Mouse (Mus musculus): ENCODE results near the gene Galnt17. TPM values are rescaled to one million over a fixed set of nuclear protein-coding genes. Genes with fewer than 3 reads are reported as not detected.

Galnt17 gene
- polyA plus RNA-seq, 1 experiment from 2014 or later = 3.2 TPM

DNA sequence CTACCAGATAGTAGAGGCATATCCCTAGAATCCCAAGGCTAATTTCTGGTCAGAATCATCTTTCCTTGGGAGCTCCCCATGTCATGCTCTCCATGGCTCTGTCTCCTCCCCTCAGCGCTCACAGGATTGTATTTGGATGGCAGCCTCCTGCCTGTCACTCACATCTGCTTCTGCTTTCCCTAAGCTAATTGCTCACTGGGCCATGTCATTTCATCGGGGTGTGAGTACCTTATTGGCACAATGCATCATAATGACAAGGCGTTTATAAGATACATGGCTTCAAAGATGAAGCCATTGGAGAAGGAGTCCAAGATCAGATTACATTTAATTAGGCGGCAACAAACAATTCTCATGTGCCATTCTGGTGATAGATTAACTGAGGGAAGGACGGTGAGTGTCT lies 416.6 kb downstream of the Galnt17 start:
- H3K4me1 ChIP-seq = peaks cover 15% of the 10 kb centered on the region
- no peaks in the 10 kb centered on the region for H3K36me3 ChIP-seq
- ATAC-seq (ENCODE audit: low FRiP score, low read depth) = no peak
- peaks cover 3% of the 10 kb centered on the region; the same call in 1 of the 2 replicates for H3K9me3 ChIP-seq
- H3K4me2 ChIP-seq (replicated peaks) = no peak overlapping the region
- 39% methylated on average over 5 of the region's 5 CpGs for WGBS
- H3K4me3 ChIP-seq = no peak overlapping the region
- no peak overlapping the region for H3K27ac ChIP-seq
- H3K9ac ChIP-seq = no peak overlapping the region
- no peaks in the 10 kb centered on the region for H3K27me3 ChIP-seq

DNA sequence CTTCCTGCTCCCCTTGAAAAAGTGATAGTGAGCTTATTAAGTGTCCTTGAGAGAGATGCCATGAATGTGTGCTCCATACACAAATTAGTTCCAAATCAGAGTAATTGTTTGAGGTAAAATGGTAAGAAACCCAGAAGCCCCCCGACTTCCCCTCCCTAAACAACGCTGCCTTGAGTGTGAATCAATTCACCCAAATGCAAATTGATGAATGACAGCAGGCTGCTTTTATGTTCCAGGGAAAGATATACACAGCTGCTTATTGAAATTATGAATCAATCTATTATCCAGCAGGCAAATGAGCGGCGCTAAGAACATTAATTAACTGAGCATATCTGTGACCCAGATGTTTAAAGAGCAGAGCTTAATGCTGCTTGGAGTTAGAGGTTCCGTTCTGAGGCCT lies 428.0 kb downstream of the Galnt17 start:
- 83% methylated on average over 5 of the region's 5 CpGs for WGBS
- Histone ChIP-seq H3K27ac (no peak overlapping the region), H3K9me3 (no peaks in the 10 kb centered on the region), H3K27me3 (no peaks in the 10 kb centered on the region), H3K36me3 (no peaks in the 10 kb centered on the region), H3K4me2 (replicated peaks) (no peak overlapping the region), H3K4me3 (no peak overlapping the region), H3K4me1 (no peaks in the 10 kb centered on the region), H3K9ac (no peak overlapping the region)
- ATAC-seq (ENCODE audit: low FRiP score, low read depth) = no peak

DNA sequence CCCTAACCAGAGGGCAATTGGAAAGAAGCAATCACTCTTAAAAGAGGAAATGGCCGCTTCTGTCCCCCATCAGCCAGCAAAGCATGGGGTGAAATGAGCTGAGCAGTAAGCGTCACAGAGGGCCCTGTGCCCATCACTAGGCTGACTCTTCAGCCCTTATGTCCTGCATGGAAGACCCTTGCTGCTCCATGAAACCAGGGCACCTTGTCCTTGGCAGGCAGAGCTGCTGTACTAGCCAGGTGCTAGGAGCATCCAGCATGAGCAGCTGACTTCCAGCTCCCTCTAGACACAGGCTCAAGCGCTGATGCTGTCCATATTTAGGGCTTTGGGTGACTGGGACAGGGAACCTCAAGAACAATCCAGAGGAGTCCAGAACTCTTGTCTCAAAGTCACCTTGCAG lies 432.9 kb downstream of the Galnt17 start:
- H3K4me3 ChIP-seq = no peak overlapping the region
- H3K27ac ChIP-seq = no peak overlapping the region
- WGBS = 89% methylated on average over 3 of the region's 3 CpGs
- H3K9ac ChIP-seq = no peak overlapping the region
- peaks cover 4% of the 10 kb centered on the region; the same call in 1 of the 2 replicates for H3K9me3 ChIP-seq
- H3K27me3 ChIP-seq = no peaks in the 10 kb centered on the region
- H3K36me3 ChIP-seq = no peaks in the 10 kb centered on the region
- H3K4me1 ChIP-seq = no peaks in the 10 kb centered on the region
- ATAC-seq (ENCODE audit: low FRiP score, low read depth) = no peak
- no peak overlapping the region for H3K4me2 ChIP-seq (replicated peaks)

DNA sequence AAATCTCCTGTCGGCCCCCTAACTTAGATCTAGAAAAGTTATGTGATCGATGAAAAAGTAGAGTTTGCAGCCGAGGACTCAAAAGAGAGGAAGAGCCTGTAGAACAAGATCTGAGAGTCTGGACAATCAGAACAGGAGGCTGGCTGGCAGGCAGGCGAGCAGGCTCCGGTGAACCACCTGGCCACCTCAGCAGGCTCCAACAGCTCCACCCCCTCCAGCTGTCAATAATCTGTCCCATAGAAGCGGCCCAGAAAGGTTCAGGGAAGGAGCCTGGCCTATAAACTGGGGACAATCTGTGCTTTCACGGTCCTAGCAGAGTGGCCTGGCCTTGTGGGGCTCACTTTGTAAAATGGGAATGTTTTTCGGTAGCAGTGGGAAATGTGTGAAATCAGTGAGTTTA lies 437.2 kb downstream of the Galnt17 start:
- Histone ChIP-seq H3K4me1 (no peaks in the 10 kb centered on the region), H3K27me3 (no peaks in the 10 kb centered on the region), H3K9ac (no peak overlapping the region), H3K4me3 (no peak overlapping the region), H3K4me2 (replicated peaks) (no peak overlapping the region), H3K27ac (no peak overlapping the region), H3K36me3 (no peaks in the 10 kb centered on the region), H3K9me3 (peaks cover 4% of the 10 kb centered on the region; the same call in 1 of the 2 replicates)
- no peak for ATAC-seq (ENCODE audit: low FRiP score, low read depth)
- 40% methylated on average over 8 of the region's 8 CpGs for WGBS

DNA sequence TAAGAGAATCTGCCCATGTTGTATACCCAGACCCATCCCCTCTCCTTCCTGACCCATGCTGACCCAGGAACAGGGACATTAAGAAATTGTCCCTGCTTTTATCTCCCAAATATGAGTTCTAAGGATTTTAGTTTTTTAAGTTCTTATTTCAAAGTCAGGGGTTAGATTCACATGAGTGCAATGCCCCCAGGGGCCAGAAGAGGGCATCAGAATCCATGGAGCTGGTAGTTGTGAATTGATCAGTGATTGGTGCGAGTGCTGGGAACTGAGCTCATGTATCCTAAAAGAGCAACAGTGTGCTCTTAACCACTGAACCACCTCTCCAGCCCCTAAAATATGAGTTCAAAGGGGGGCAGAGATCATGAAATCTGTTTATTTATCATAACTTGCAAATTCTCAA lies 438.4 kb downstream of the Galnt17 start:
- no peak for ATAC-seq (ENCODE audit: low FRiP score, low read depth)
- Histone ChIP-seq H3K36me3 (no peaks in the 10 kb centered on the region), H3K4me1 (no peaks in the 10 kb centered on the region), H3K4me3 (no peak overlapping the region), H3K4me2 (replicated peaks) (no peak overlapping the region), H3K27ac (no peak overlapping the region), H3K27me3 (no peaks in the 10 kb centered on the region), H3K9me3 (peaks cover 1% of the 10 kb centered on the region; the same call in 1 of the 2 replicates), H3K9ac (no peak overlapping the region)
- 89% methylated on average over 1 of the region's 1 CpGs for WGBS

DNA sequence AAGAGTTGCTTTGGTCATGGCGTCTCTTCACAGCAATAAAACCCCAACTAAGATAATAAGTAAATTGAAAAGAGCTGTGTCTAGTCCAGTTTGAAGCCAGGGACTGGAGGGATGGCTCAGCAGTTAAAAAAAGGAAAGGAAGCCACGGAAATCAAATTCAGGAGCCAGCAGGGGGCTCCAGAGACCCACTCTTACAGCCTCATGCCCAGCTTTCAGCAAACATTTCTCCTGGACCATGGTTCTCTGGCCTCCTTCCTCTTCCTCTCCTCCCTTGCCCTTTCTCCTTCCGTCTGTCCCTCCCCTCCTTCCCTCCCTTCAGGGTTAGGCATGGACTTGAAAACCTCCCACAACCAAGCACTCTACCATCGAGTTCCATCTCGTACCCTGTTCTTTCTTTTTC lies 446.0 kb downstream of the Galnt17 start:
- H3K4me1 ChIP-seq = no peaks in the 10 kb centered on the region
- no peaks in the 10 kb centered on the region for H3K36me3 ChIP-seq
- H3K27ac ChIP-seq = no peak overlapping the region
- 56% methylated on average over 5 of the region's 5 CpGs for WGBS
- H3K4me2 ChIP-seq (replicated peaks) = no peak overlapping the region
- no peak overlapping the region for H3K4me3 ChIP-seq
- H3K9ac ChIP-seq = no peak overlapping the region
- H3K9me3 ChIP-seq = no peaks in the 10 kb centered on the region
- no peak for ATAC-seq (ENCODE audit: low FRiP score, low read depth)
- H3K27me3 ChIP-seq = no peaks in the 10 kb centered on the region

DNA sequence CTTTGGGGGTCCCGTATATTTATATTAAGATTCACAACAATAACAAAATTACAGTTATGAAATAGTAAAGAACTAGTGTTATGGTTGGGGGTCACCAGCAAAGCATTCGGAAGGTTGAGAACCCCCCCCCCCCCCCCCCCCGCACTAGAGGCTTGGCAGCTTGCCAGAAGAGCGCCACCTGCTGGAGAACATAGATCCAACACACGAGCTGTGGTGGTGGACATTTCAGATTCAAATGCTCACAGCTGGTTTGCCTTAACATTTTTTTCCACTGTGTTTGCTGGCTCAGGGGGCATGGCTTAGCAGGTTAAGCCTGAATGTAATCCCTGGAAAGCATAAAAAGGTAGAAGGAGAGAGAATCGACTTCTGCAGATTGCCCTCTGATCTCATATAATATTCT lies 448.6 kb downstream of the Galnt17 start:
- no peaks in the 10 kb centered on the region for H3K36me3 ChIP-seq
- no peak overlapping the region for H3K4me2 ChIP-seq (replicated peaks)
- no peaks in the 10 kb centered on the region for H3K27me3 ChIP-seq
- H3K4me1 ChIP-seq = no peaks in the 10 kb centered on the region
- H3K27ac ChIP-seq = no peak overlapping the region
- no peak overlapping the region for H3K4me3 ChIP-seq
- 27% methylated on average over 5 of the region's 6 CpGs for WGBS
- H3K9me3 ChIP-seq = no peaks in the 10 kb centered on the region
- no peak for ATAC-seq (ENCODE audit: low FRiP score, low read depth)
- H3K9ac ChIP-seq = no peak overlapping the region

DNA sequence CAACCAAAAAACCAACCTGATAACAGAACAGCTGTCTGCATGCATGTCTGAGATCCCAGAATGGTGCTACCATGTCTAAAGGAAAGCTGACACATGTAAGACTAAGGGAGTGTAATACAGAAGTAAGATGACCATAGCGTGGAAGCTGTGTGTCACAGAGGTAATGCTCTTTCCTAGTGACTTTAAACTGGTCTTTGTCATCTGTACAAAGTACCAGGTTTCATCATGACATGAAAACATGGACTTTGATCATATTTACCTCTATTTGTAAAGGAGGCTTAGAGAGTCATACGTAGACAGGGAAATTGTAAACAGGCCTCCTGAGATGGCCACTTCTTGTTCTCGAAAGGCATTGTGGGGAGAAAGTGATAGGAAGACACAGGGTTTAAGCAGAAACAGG lies 449.6 kb downstream of the Galnt17 start:
- ATAC-seq (ENCODE audit: low FRiP score, low read depth) = no peak
- H3K9ac ChIP-seq = no peak overlapping the region
- H3K4me1 ChIP-seq = no peaks in the 10 kb centered on the region
- H3K36me3 ChIP-seq = no peaks in the 10 kb centered on the region
- no peak overlapping the region for H3K27ac ChIP-seq
- no peaks in the 10 kb centered on the region for H3K27me3 ChIP-seq
- no peaks in the 10 kb centered on the region for H3K9me3 ChIP-seq
- H3K4me2 ChIP-seq (replicated peaks) = no peak overlapping the region
- 75% methylated on average over 3 of the region's 3 CpGs for WGBS
- no peak overlapping the region for H3K4me3 ChIP-seq

DNA sequence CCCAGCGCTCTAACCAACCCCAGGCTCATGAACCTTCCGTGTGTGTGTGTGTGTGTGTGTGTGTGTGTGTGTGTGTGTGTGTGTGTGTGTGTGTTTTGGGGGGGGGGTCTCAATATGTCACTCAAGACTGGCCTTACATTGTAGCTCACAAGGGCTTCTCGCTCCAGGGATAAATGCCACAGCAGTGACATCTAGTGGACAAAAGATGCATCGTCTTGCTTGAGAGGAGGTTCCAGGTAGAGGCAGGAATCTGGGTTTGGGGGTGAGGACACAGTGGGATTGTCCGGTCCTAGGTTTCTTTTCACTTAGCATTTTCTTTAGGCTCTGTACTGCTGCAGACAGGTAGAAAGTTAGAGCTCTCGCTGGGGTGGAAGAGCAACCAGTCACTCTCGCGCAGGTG lies 450.1 kb downstream of the Galnt17 start:
- no peak overlapping the region for H3K9ac ChIP-seq
- no peak overlapping the region for H3K4me3 ChIP-seq
- H3K27ac ChIP-seq = no peak overlapping the region
- no peaks in the 10 kb centered on the region for H3K9me3 ChIP-seq
- ATAC-seq (ENCODE audit: low FRiP score, low read depth) = peak; percentile 17; the same call in 1 of the 2 replicates
- 23% methylated on average over 8 of the region's 8 CpGs for WGBS
- no peaks in the 10 kb centered on the region for H3K27me3 ChIP-seq
- no peaks in the 10 kb centered on the region for H3K36me3 ChIP-seq
- H3K4me2 ChIP-seq (replicated peaks) = no peak overlapping the region
- no peaks in the 10 kb centered on the region for H3K4me1 ChIP-seq

DNA sequence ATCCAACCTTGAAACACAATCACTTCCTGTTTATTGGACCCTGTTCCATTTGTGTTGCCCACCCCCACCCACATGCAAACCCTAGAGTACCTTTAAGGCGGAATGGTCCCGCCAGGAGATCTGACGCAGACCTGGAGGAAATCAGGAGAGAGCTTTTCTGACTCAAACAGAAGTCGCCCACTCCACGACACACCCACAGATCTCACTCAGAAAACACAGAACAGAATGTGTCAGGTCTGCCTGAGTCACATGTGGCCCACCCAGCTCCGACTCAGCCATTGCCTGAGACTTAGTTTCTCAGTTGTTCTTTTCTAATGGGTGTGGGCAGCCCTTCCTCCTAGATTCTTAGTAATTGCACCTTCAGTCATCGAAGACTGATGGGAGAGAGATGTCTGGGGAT lies 453.9 kb downstream of the Galnt17 start:
- WGBS = 73% methylated on average over 7 of the region's 7 CpGs
- H3K9ac ChIP-seq = no peak overlapping the region
- peaks cover 15% of the 10 kb centered on the region for H3K4me1 ChIP-seq
- H3K36me3 ChIP-seq = no peaks in the 10 kb centered on the region
- no peak overlapping the region for H3K4me2 ChIP-seq (replicated peaks)
- H3K9me3 ChIP-seq = no peaks in the 10 kb centered on the region
- no peaks in the 10 kb centered on the region for H3K27me3 ChIP-seq
- H3K27ac ChIP-seq = no peak overlapping the region
- no peak overlapping the region for H3K4me3 ChIP-seq
- no peak for ATAC-seq (ENCODE audit: low FRiP score, low read depth)

DNA sequence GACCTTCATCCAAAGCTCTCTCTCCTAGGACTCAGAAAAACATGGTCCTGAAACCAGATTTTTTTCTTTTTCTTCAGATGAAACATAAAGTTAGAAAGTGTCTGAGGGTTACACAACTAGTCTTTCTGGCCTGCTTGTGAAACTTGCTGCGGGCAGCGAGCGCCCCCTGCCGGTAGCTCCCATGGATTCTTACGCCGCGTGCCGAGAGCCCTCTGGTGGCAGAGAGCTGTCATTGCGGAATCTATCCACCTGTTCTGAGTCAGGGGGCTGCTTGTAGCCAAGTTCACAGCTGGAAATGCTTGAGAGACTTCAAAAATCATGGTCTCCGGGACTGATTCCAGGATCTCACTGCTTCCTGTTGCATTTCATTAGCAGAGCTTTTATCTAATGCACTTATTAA lies 454.9 kb downstream of the Galnt17 start:
- Histone ChIP-seq H3K9me3 (no peaks in the 10 kb centered on the region), H3K27ac (no peak overlapping the region), H3K4me3 (no peak overlapping the region), H3K4me1 (peaks cover 17% of the 10 kb centered on the region), H3K4me2 (replicated peaks) (no peak overlapping the region), H3K27me3 (no peaks in the 10 kb centered on the region), H3K9ac (no peak overlapping the region), H3K36me3 (no peaks in the 10 kb centered on the region)
- peak; percentile 26; the same call in 1 of the 2 replicates for ATAC-seq (ENCODE audit: low FRiP score, low read depth)
- WGBS = under 1% methylated on average over 10 of the region's 10 CpGs

DNA sequence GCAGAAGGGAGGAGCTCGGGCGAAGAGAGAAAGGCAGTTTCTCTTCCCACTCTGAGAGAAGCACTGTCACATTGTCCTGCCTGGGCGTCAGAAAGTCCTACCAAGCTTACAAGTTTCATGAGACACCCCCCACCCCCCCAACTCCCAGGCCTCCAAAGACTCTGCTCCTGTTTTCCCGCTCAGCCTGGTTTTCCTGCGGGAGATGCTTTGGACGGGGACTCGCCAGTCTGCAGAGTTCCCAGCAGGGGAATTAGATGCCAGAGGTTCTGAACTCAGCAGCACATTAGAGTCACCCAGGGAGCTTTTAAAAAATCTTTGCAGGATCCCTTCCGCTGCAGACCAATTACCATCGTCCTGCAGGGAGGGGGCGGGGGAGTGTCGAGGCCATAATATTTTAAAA lies 456.1 kb downstream of the Galnt17 start:
- no peaks in the 10 kb centered on the region for H3K9me3 ChIP-seq
- H3K4me2 ChIP-seq (replicated peaks) = peak overlapping the region; percentile 59
- H3K36me3 ChIP-seq = no peaks in the 10 kb centered on the region
- WGBS = 5% methylated on average over 11 of the region's 11 CpGs
- H3K9ac ChIP-seq = peak overlapping the region; percentile 55
- H3K27ac ChIP-seq = peak overlapping the region; percentile 33; the same call in 1 of the 2 replicates
- peaks cover 17% of the 10 kb centered on the region for H3K4me1 ChIP-seq
- H3K27me3 ChIP-seq = no peaks in the 10 kb centered on the region
- 0 out of 2 replicates have a peak, but pooled peaks have one; percentile 43 for ATAC-seq (ENCODE audit: low FRiP score, low read depth)
- peak overlapping the region; percentile 28 for H3K4me3 ChIP-seq

DNA sequence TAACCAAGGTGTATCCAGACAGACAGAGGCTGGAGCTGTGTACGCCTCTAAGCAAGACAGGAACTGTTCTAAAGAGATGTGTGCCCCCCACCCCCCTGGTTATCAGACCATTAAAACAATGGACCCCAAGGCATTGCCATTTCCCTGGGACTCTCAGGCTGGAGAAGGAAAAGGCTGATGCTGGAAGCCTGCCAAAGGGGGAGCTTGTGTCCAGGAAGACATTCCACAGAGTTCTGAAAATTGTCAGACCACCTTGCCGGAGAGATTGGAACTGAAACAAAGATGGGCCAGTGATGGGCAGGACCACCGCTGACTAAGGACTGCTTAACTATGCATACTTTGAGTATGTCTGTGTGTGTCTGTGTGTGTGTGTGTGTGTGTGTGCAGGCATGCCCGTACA lies 458.7 kb downstream of the Galnt17 start:
- H3K9me3 ChIP-seq = no peaks in the 10 kb centered on the region
- no peaks in the 10 kb centered on the region for H3K27me3 ChIP-seq
- no peak for ATAC-seq (ENCODE audit: low FRiP score, low read depth)
- H3K4me3 ChIP-seq = no peak overlapping the region
- WGBS = 70% methylated on average over 4 of the region's 4 CpGs
- peaks cover 17% of the 10 kb centered on the region for H3K4me1 ChIP-seq
- H3K27ac ChIP-seq = no peak overlapping the region
- no peaks in the 10 kb centered on the region for H3K36me3 ChIP-seq
- H3K4me2 ChIP-seq (replicated peaks) = no peak overlapping the region
- H3K9ac ChIP-seq = no peak overlapping the region
